Mouse (Mus musculus): Measurements from ENCODE around the gene Frmd6.

Gene Frmd6

GRCm38 (mm10) chr12:70809957-70810356, 15.4 kb upstream of the Frmd6 start:
- no peak for DNase-seq

DNA sequence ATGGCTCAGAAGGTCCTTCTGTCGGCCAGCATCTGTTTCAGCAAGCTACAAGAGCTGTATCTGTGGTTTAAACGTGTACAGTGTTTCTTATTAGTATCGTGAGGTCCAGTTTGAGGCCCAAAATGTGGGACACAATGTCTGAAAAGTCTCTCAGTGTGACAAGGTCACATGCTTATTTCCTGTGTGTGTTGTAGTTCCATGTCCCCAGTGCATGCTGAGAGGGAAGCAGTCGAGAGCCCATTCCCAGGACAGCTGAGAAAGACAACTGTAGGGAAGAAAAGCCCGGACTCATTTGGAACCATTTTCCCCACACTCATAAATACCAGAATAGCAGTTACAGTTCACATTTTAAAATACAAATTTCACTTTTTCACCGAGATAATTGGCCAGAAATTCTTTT, 13.5 kb upstream of the Frmd6 start:
- DNase-seq = no peak

- DNase-seq = peak; percentile 56
Measured at GRCm38 (mm10) chr12:70812176-70812575, 13.1 kb upstream of the Frmd6 start.

- no peak for DNase-seq
Measured at GRCm38 (mm10) chr12:70812822-70813465, 12.4 kb upstream of the Frmd6 start.

- DNase-seq = no peak
Measured at GRCm38 (mm10) chr12:70816731-70817130, 8.6 kb upstream of the Frmd6 start.

DNA sequence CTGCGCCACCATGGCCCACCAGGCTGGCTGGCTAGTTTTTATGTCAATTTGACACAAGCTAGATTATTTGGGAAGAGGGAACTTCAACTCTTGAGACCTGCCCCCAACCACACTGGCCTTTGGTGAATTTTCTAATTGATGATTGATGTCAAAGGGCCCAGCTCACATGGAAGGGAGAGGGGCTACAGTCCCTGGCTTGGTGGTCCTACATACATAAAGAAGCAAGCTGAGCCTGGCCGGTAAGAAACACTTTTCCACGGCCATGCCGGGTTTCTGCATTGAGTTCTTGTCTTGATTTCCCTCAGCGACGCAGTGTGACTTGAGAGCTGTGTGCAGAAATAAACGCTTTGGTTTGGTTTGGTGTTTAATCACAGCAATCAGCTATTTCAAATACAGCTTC, 1.3 kb upstream of the Frmd6 start:
- no peak for DNase-seq

- peak; percentile 60 for DNase-seq
Measured at GRCm38 (mm10) chr12:70825651-70826317, 470 bp downstream of the Frmd6 start.

DNA sequence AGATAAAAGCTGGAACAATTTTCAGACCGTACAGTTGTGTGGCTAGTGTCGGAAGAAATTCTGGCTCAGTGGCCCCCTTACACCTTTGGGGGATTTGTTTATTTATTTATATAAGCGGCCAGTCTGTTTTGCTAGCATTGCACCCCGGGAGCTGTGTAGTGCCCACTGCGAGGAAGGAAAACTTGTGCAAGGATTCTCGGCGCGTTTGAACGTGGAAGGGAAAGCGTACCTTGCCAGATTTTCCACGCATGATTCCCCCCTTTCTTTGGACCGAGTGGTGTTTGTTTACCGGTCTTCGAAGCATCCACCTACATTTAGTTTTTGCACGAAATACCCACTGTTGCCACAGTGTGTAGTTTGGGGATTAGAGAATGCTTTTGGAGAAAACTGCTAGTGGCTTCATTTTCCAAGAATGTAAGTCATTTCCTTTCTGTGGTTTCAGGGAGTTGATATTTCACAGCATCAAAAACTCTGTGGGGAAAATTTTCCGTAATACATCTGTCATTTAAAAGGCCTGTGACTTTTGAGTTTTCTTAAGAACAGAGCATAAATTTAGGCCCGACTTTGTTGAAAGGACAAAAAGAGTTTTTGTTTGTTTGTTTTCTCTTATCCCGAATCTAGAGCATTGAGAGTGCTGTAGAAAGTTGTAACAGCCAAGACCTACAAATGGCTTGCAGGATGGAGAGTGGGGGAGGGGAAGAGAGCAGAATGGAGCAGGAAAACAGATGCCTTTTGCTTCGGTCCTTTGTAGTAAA, 1.2 kb downstream of the Frmd6 start:
- peak; percentile 38 for DNase-seq

DNA sequence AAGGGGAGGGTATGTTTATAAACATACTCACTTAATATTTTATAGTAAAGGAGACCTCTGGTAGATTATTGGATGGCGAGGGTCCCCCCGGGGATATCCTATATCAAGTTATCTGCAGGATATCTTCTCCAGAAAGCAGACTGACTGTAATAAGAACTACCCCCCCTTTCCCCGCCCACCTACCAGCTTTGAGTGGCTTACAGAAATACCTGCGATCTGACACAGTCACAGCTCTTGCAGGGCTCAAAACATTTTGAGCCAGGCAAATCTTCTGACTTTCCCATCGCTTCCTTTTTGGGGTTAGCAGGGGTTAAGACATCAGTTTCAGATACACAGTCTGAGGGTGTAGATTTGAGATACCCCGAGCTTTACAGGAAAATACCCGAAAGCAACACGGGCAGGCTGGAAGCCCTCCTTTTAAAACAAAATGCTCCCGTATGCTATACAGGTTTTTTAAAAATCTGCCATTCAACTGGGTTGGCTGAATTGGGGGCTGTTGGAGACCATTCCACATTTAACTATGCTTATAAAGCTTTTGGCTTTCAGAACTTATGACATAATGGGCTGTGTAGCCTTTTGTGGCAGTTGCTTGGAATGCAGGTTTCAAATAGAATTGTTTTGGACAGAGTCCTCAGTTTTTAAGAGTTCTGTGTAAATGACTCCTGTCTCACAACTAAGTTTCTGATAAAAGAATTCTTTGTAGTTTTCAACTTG, 2.0 kb downstream of the Frmd6 start:
- peak; percentile 37 for DNase-seq

DNA sequence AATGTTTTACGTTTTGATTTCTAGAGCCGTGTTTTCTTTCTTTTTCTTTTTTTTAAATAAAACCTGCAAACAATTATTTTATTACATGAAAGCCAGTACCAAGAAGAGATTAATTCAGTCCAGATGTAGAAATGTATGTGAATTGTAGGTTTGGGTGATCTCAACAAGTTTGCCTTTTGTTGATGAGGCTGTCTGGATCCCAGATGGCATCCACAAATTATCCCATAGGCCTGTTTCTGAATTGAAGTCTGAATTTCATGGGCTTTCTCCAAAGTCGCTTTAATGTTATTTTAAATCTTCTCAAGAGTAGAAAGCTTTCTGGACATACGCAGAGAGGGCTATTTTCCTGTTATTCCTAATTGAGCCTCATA, 2.6 kb downstream of the Frmd6 start:
- DNase-seq = no peak

DNA sequence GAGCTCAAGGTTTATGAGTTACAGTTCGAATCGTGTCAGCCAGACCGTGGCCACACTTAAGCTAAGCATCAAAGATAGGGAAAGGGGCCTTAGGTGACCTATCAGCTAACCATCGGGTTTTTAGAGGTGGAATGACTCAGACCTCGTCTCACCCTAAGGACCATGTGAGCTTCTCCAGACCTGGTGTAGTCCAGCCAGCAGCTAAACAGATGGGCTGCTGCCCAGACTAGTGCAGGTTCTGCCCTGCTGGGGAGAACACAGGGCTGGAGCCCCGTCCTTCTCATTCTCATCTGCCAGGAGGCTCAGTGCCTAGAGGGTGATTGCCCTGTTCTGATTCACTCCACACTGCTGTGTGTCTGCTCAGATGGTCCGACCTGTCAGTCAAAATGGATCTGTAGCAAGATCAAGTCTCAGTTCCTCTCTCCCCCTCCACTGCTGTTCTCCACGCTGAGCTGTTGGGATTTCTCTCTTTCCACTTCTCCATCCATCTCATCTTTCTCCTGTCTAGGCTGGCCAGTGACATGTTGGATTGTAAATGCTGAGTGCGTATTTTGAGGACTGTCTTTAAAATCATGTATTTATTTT, 5.8 kb downstream of the Frmd6 start:
- no peak for DNase-seq

- DNase-seq = no peak
Measured at GRCm38 (mm10) chr12:70832216-70832998, 7.1 kb downstream of the Frmd6 start.

DNA sequence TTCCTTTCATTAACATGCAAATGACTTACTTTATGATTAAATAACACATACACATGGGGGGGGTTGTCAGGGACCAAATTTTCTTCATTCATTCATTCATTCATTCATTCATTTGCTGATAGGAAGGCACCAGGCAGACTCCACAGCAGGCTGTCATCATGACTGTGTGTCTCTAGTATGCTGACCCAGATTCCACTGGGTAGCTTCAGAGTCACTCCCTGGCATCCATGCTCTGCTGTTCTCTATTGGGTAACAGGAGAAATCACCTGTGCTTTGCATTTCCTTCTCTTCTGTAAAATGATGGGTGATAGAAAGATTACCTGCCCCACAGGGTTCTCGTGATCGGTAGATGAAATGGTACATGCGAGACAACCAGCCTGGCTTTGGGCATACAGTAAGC, 7.7 kb downstream of the Frmd6 start:
- no peak for DNase-seq

DNA sequence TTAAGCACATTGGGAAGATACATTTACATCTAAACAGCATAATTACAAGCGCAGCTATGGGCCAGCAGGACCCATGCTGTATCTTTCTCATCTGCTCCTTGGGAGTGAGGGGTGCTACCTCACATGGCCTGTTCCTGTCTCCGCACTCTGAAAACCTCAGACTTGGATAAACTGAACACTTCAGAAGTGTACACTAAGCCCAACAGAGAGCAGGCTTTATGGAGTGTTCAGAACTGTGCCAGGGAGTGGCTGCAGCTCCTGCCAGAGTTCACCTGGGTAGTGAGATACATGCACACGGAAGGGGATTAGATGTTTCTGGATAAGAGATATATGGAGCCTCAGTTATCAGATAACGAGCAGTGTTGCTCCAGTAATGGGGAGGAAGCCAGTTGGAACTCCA, 8.7 kb downstream of the Frmd6 start:
- DNase-seq = no peak

DNA sequence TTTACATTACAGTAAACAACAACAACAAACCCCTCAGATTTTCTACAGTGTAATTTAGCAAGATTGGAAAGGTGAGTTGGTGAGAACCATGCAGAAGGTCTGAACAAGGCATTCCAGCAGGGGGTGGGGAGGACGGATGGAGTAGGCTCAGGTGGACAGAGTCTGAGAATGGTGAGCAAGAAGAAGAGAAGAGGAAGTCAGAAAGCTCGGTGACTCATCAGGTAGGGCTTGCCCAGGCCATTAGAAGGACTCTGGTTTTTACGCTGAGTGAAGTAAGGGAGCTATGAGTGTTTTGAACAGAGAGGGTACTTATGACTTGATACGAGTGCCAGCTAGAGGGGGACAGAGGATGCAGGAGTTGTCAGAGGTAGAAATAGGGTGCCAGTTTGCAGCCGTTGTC, 9.7 kb downstream of the Frmd6 start:
- no peak for DNase-seq

GRCm38 (mm10) chr12:70837792-70838321, 12.5 kb downstream of the Frmd6 start:
- DNase-seq = no peak

GRCm38 (mm10) chr12:70845371-70845770, 20.1 kb downstream of the Frmd6 start:
- no peak for DNase-seq

DNA sequence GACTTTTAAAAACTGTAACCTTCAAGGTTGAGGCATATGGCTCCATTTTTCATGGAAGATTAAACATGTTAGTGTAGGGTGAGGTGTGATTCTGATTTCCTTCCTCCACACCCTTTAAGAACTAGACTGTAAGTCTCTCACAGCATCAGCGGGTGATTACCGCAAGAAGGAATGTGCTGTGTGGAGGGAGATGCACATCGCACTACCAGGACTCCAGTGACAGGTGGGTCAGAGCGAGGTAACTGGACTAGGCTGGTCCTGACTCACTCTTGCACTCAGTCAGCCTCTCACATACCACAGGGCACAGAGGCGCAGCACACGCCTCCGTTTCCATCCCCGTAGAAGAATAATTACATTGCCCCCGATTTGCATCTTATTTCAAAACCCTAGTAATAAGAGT, 23.7 kb downstream of the Frmd6 start:
- no peak for DNase-seq

GRCm38 (mm10) chr12:70849517-70850291, 24.4 kb downstream of the Frmd6 start:
- DNase-seq = no peak

- no peak for DNase-seq
Measured at GRCm38 (mm10) chr12:70851342-70851960, 26.1 kb downstream of the Frmd6 start.

- peak; percentile 31 for DNase-seq
Measured at GRCm38 (mm10) chr12:70853026-70853425, 27.7 kb downstream of the Frmd6 start.

All from lung, postnatal 14 days (tissue).